Mouse (Mus musculus) heart, postnatal 0 days (tissue): ENCODE measurements around the gene Myh3. TPM values are rescaled to one million over a fixed set of nuclear protein-coding genes. Genes with fewer than 3 reads are reported as not detected.
"Not testable (repeated sequence)": the region's sequence is repeated elsewhere in the genome, so short reads cannot be mapped to it uniquely, and the experiment has no call there.

Experiments used
- ATAC-seq: fragments of 200-750 bp; cut with Nextera tagmentation; 2 replicates; pipeline ENCODE4 v1.8.0; 2017; ENCODE audit warnings: low read depth, moderate number of reproducible peaks, moderate library complexity; ENCODE audit not compliant: insufficient read depth
- DNase-seq: peaks from one replicate; pipeline ENCODE4 v3.0.0-alpha.2; 2016; ENCODE audit warnings: low spot score
- H3K27ac ChIP-seq: fragments of 300-500 bp; sonication (generic); 2 replicates; pipeline ENCODE4 v1.5.1; 2014; ENCODE audit warnings: low read depth, mild to moderate bottlenecking
- H3K27me3 ChIP-seq: fragments of 300-500 bp; sonication (generic); 2 replicates; pipeline ENCODE4 v1.6.1; 2014; ENCODE audit warnings: low read length, mixed read lengths; ENCODE audit not compliant: control insufficient read depth, insufficient read depth
- H3K36me3 ChIP-seq: fragments of 300-500 bp; sonication (generic); replicated peaks from 2 replicates; pipeline ENCODE4 v1.6.1; 2014; ENCODE audit warnings: low read length, mixed read lengths; ENCODE audit not compliant: control insufficient read depth, insufficient read depth
- H3K4me1 ChIP-seq: fragments of 300-500 bp; sonication (generic); 2 replicates; pipeline ENCODE4 v1.6.1; 2014; ENCODE audit warnings: antibody characterized with exemption; ENCODE audit not compliant: control insufficient read depth, insufficient read depth
- H3K4me2 ChIP-seq: fragments of 300-500 bp; sonication (generic); 2 replicates; pipeline ENCODE4 v1.6.1; 2014; ENCODE audit warnings: low read depth, mild to moderate bottlenecking, low read length, moderate library complexity
- H3K4me3 ChIP-seq: fragments of 300-500 bp; sonication (generic); 2 replicates; pipeline ENCODE4 v1.5.1; 2014; ENCODE audit warnings: low read depth, low read length
- H3K9ac ChIP-seq: fragments of 300-500 bp; sonication (generic); replicated peaks from 2 replicates; pipeline ENCODE4 v1.6.1; 2014; ENCODE audit warnings: low read depth, low read length, mixed read lengths
- H3K9me3 ChIP-seq: fragments of 300-500 bp; sonication (generic); replicated peaks from 2 replicates; pipeline ENCODE4 v1.6.1; 2016; ENCODE audit warnings: low read length; ENCODE audit not compliant: control insufficient read depth
- CTCF ChIP-seq: IDR thresholded peaks from 2 replicates; pipeline ENCODE4 v1.5.1; 2016; ENCODE audit warnings: antibody characterized with exemption, control low read depth, low read depth
- EP300 ChIP-seq: IDR thresholded peaks from 2 replicates; pipeline ENCODE4 v1.6.1; 2016; ENCODE audit warnings: antibody characterized with exemption, low read depth
- WGBS: fragments of 180-500 bp; shearing (Covaris S2); extraction: QIAGEN DNeasy Blood & Tissue Kit; methylation state at CpG from one replicate; pipeline ENCODE4 v1.1.7; 2014; 5-methylcytosine and 5-hydroxymethylcytosine counted together
- polyA plus RNA-seq: library from polyadenylated mRNA; unstranded; fragments of >200 nt; fragmentation: Nextera tagmentation; extraction: Ambion mirVana; gene quantifications from 2 replicates; pipeline ENCODE4 v1.2.1, GENCODE M21; 2015
- total RNA-seq: library from RNA; depleted of rRNA; stranded (reverse); fragments of >200 nt; gene quantifications from 2 replicates; pipeline ENCODE4 v1.2.3, GENCODE M21; 2014; ENCODE audit warnings: low replicate concordance

The Myh3 gene
- total and polyA plus RNA-seq, 2 experiments from 2014 or later, result 0.01 TPM; not detected in 1

- DNase-seq (no peak), ATAC-seq (no peak)
- Histone ChIP-seq H3K4me3 (no peak overlapping the region), H3K4me1 (no peaks in the 10 kb centered on the region), H3K4me2 (no peak overlapping the region), H3K9me3 (no peaks in the 10 kb centered on the region), H3K27me3 (peaks cover 44% of the 10 kb centered on the region), H3K36me3 (no peaks in the 10 kb centered on the region), H3K9ac (no peak overlapping the region), H3K27ac (no peak overlapping the region)
- 76% methylated on average over 13 of the region's 13 CpGs for WGBS
- TF ChIP-seq CTCF (no peak), EP300 (no peak)
These were observed 4.7 kb downstream of the Myh3 start for GRCm38 (mm10) chr11:67082793-67083192.

- Histone ChIP-seq H3K4me1 (no peaks in the 10 kb centered on the region), H3K9ac (no peak overlapping the region), H3K9me3 (no peaks in the 10 kb centered on the region), H3K4me3 (no peak overlapping the region), H3K36me3 (no peaks in the 10 kb centered on the region), H3K27ac (no peak overlapping the region), H3K4me2 (no peak overlapping the region), H3K27me3 (peaks cover 44% of the 10 kb centered on the region)
- 58% methylated on average over 6 of the region's 6 CpGs for WGBS
- no peak for ATAC-seq
- TF ChIP-seq EP300 (no peak), CTCF (no peak)
- no peak for DNase-seq
These were observed 5.1 kb downstream of the Myh3 start for GRCm38 (mm10) chr11:67083239-67083638.

- DNase-seq, result no peak
- Histone ChIP-seq H3K4me1 (no peaks in the 10 kb centered on the region), H3K4me2 (no peak overlapping the region), H3K27me3 (peaks cover 44% of the 10 kb centered on the region), H3K36me3 (no peaks in the 10 kb centered on the region), H3K27ac (no peak overlapping the region), H3K4me3 (no peak overlapping the region), H3K9ac (no peak overlapping the region), H3K9me3 (no peaks in the 10 kb centered on the region)
- no peak for ATAC-seq
- no peak for TF ChIP-seq EP300
- no peak; the same call in 1 of the 2 replicates for TF ChIP-seq CTCF
- WGBS, result 31% methylated on average over 32 of the region's 32 CpGs
These were observed 5.7 kb downstream of the Myh3 start for GRCm38 (mm10) chr11:67083712-67084340.

GRCm38 (mm10) chr11:67085489-67085888, 7.4 kb downstream of the Myh3 start:
- Histone ChIP-seq H3K27me3 (peaks cover 44% of the 10 kb centered on the region), H3K9me3 (no peaks in the 10 kb centered on the region), H3K9ac (no peak overlapping the region), H3K27ac (no peak overlapping the region), H3K4me1 (no peaks in the 10 kb centered on the region), H3K4me3 (no peak overlapping the region), H3K4me2 (no peak overlapping the region), H3K36me3 (no peaks in the 10 kb centered on the region)
- DNase-seq, result peak; percentile 69
- peak; percentile 42; the same call in 1 of the 2 replicates for ATAC-seq
- 4% methylated on average over 6 of the region's 6 CpGs for WGBS
- TF ChIP-seq CTCF (peak; percentile 82), EP300 (no peak)

- Histone ChIP-seq H3K4me3 (no peak overlapping the region), H3K9ac (no peak overlapping the region), H3K4me1 (no peaks in the 10 kb centered on the region), H3K36me3 (no peaks in the 10 kb centered on the region), H3K27ac (no peak overlapping the region), H3K9me3 (no peaks in the 10 kb centered on the region), H3K27me3 (peaks cover 40% of the 10 kb centered on the region), H3K4me2 (no peak overlapping the region)
- ATAC-seq (no peak), DNase-seq (no peak)
- no peak for TF ChIP-seq EP300
- TF ChIP-seq CTCF, result no peak
- WGBS, result 46% methylated on average over 9 of the region's 9 CpGs
These were observed 8.5 kb downstream of the Myh3 start for GRCm38 (mm10) chr11:67086467-67087164.

GRCm38 (mm10) chr11:67087225-67087624, 9.1 kb downstream of the Myh3 start:
- Histone ChIP-seq H3K36me3 (no peaks in the 10 kb centered on the region), H3K4me2 (no peak overlapping the region), H3K27me3 (peaks cover 37% of the 10 kb centered on the region), H3K4me3 (no peak overlapping the region), H3K27ac (no peak overlapping the region), H3K9me3 (no peaks in the 10 kb centered on the region), H3K4me1 (no peaks in the 10 kb centered on the region), H3K9ac (no peak overlapping the region)
- TF ChIP-seq EP300 (no peak), CTCF (no peak)
- ATAC-seq (no peak), DNase-seq (no peak)
- WGBS, result 78% methylated on average over 12 of the region's 12 CpGs

GRCm38 (mm10) chr11:67092354-67092753, 14.3 kb downstream of the Myh3 start:
- not testable (repeated sequence) for H3K36me3 ChIP-seq, H3K27ac ChIP-seq, H3K9me3 ChIP-seq, ATAC-seq, DNase-seq, H3K9ac ChIP-seq, H3K4me3 ChIP-seq, H3K27me3 ChIP-seq, H3K4me2 ChIP-seq, H3K4me1 ChIP-seq
- 88% methylated on average over 12 of the region's 12 CpGs for WGBS
